Mouse (Mus musculus) CD4-positive naive resting alpha-beta T cell, adult 76 days (primary cell): Measurements from ENCODE around the gene Lyrm4. TPM values are rescaled to one million over a fixed set of nuclear protein-coding genes. Genes with fewer than 3 reads are reported as not detected.

Source experiments
- total RNA-seq: library from RNA; stranded (reverse); gene quantifications from one replicate; pipeline ENCODE4 v1.2.4, GENCODE M21; 2023

Lyrm4 gene
- total RNA-seq: 8.3 TPM

GRCm38 (mm10) chr13:36117143-36118014 is at the start of gene Lyrm4, which contains the start of gene Fars2:
TSS of gene Lyrm4 (minus strand) at chr13:36117526.
TSS of gene Fars2 (plus strand) at chr13:36117412.

GRCm38 (mm10) chr13:35958539-35958938 is 158.8 kb downstream of the Lyrm4 start, which contains the start of gene Ppp1r3g:
TSS of gene Ppp1r3g (plus strand) at chr13:35958839.

Other genes starting within 250 kb of the Lyrm4 start
- gene Rpp40, start 211.2 kb downstream of the Lyrm4 start, total RNA-seq: 8.0 TPM
- gene Ppp1r3g, start 158.7 kb downstream of the Lyrm4 start, total RNA-seq: not detected
- 50.7 TPM for gene Fars2, start 114 bp downstream of the Lyrm4 start, total RNA-seq